ENCODE assay signal across 8 mouse cellular contexts in the genomic region with DNA sequence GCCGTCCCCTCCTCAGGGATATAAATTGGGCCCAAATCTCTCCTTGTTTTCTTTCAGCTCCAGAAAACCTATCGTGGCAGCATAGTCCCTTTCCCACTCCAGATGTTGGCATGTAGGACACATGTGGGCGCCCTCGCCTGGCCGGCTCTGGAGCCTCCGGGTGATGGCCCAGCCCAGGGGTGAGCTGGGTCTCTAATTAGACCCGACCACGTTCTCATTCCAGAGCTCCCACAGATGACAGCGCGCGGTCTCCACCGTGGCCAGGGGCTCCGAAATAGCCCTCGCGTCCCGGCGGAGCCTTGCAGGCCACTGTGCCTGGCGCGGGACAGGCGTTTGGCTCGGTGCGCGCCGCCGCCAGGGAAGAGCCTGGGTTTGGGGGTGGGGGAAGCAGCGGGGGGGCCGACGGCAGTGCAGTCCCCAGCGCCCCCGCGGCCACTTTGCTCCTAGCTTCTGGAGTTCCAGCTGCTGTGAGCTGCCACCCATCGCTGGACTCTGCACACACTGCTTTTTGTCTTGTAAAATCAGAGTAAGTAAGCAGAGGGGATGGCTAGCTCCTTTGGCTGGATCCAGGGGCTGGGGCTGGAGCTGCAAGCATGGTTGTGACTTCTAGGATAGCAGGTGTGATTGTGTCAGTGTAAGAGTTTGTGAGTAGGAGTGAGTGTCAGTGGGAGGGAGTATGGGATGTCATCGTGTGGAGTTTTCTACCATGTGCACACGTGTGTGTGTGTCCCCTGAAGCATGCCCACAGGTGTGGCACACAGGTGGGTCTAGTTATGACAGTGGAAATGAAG. TPM values are rescaled to one million over a fixed set of nuclear protein-coding genes. Genes with fewer than 3 reads are reported as not detected.
DNase-seq lines count a peak whose midpoint lies in the region; ATAC-seq and TF ChIP-seq lines count a peak whose summit lies in the region.

No protein-coding gene starts in this region.

- peak overlapping the region; percentile 63 for H3K4me2 ChIP-seq in lung, embryonic 16.5 days (ENCODE audit: low read depth, low read length)
- peak overlapping the region; percentile 79 for H3K4me2 ChIP-seq in embryonic facial prominence, embryonic 14.5 days (ENCODE audit: low read depth, low read length)
- H3K4me2 ChIP-seq in hindbrain, embryonic 13.5 days, result peak overlapping the region; percentile 81

- peaks cover 4% of the 10 kb centered on the region for H3K4me1 ChIP-seq in lung, embryonic 16.5 days (replicated peaks; ENCODE audit: control insufficient read depth, insufficient read depth, low read length)
- H3K4me1 ChIP-seq in lung, adult 2 months (ENCODE audit: control insufficient read depth, insufficient read depth, low read length), result no peaks in the 10 kb centered on the region
- peaks cover 9% of the 10 kb centered on the region for H3K4me1 ChIP-seq in embryonic facial prominence, embryonic 14.5 days (ENCODE audit: control insufficient read depth, insufficient read depth, low read length)
- H3K4me1 ChIP-seq in hindbrain, embryonic 13.5 days (replicated peaks), result peaks cover 14% of the 10 kb centered on the region
- peaks cover 9% of the 10 kb centered on the region for H3K4me1 ChIP-seq in olfactory bulb, adult 2 months (ENCODE audit: control insufficient read depth, insufficient read depth, low read length)

- no peaks in the 10 kb centered on the region; the same call in none of the 2 replicates for H3K27me3 ChIP-seq in lung, embryonic 16.5 days (ENCODE audit: control insufficient read depth, insufficient read depth, low read depth, low read length)
- H3K27me3 ChIP-seq in embryonic facial prominence, embryonic 14.5 days (replicated peaks; ENCODE audit: control insufficient read depth, insufficient read depth, low read length), result 0 out of 2 replicates have a peak, but pooled peaks cover 4% of the 10 kb centered on the region
- peaks cover 6% of the 10 kb centered on the region; the same call in 1 of the 2 replicates for H3K27me3 ChIP-seq in hindbrain, embryonic 13.5 days

- TF ChIP-seq CTCF in lung, adult 2 months (IDR thresholded peaks at IDR 0.05; ENCODE audit: insufficient read depth, low read length), result no peak
- no peak for TF ChIP-seq CTCF in olfactory bulb, adult 2 months (IDR thresholded peaks at IDR 0.05; ENCODE audit: insufficient read depth, low read depth, low read length)

- peak overlapping the region; percentile 57 for H3K9ac ChIP-seq in lung, embryonic 16.5 days (ENCODE audit: low read length)
- H3K9ac ChIP-seq in embryonic facial prominence, embryonic 14.5 days (ENCODE audit: low read depth, low read length), result peak overlapping the region; percentile 54
- H3K9ac ChIP-seq in hindbrain, embryonic 13.5 days, result peak overlapping the region; percentile 66

- ATAC-seq in lung, embryonic 16.5 days (ENCODE audit: low read depth), result peak; percentile 59
- ATAC-seq in embryonic facial prominence, embryonic 14.5 days (ENCODE audit: low read depth), result peak; percentile 68
- peak; percentile 75; the same call in 1 of the 2 replicates for ATAC-seq in hindbrain, embryonic 13.5 days (ENCODE audit: low FRiP score)

- no peak for TF ChIP-seq POLR2A in lung, adult 2 months (IDR thresholded peaks at IDR 0.05; ENCODE audit: borderline replicate concordance, extremely low read depth, low read depth, low read length)
- TF ChIP-seq POLR2A in olfactory bulb, adult 2 months (IDR thresholded peaks at IDR 0.05; ENCODE audit: insufficient read depth, low read depth, low read length), result no peak

- H3K27ac ChIP-seq in lung, embryonic 16.5 days (ENCODE audit: low read length), result no peak overlapping the region
- peak overlapping the region; percentile 52 for H3K27ac ChIP-seq in embryonic facial prominence, embryonic 14.5 days (replicated peaks; ENCODE audit: low read depth, low read length)
- H3K27ac ChIP-seq in hindbrain, embryonic 13.5 days, result no peak overlapping the region
- H3K27ac ChIP-seq in olfactory bulb, adult 2 months (ENCODE audit: insufficient read depth, low read depth, low read length), result no peak overlapping the region

- H3K4me3 ChIP-seq in lung, embryonic 16.5 days (ENCODE audit: low read length), result peak overlapping the region; percentile 41
- H3K4me3 ChIP-seq in lung, adult 2 months (replicated peaks; ENCODE audit: extremely low read depth, low read depth, low read length), result no peak overlapping the region
- peak overlapping the region; percentile 44 for H3K4me3 ChIP-seq in embryonic facial prominence, embryonic 14.5 days (ENCODE audit: low read depth, low read length)
- H3K4me3 ChIP-seq in hindbrain, embryonic 13.5 days, result peak overlapping the region; percentile 43
- H3K4me3 ChIP-seq in olfactory bulb, adult 2 months (ENCODE audit: insufficient read depth, low read depth, low read length), result peak overlapping the region; percentile 34

- 5% methylated on average over 34 of the region's 34 CpGs for WGBS in lung, embryonic 16.5 days
- WGBS in lung, adult 2 months, result 7% methylated on average over 34 of the region's 34 CpGs
- WGBS in embryonic facial prominence, embryonic 14.5 days, result 3% methylated on average over 31 of the region's 34 CpGs
- 5% methylated on average over 34 of the region's 34 CpGs for WGBS in hindbrain, embryonic 13.5 days
- WGBS in olfactory bulb, adult 2 months, result 6% methylated on average over 34 of the region's 34 CpGs

- no peaks in the 10 kb centered on the region for H3K36me3 ChIP-seq in lung, embryonic 16.5 days (ENCODE audit: control insufficient read depth, insufficient read depth, low read length)
- H3K36me3 ChIP-seq in embryonic facial prominence, embryonic 14.5 days (ENCODE audit: control insufficient read depth, insufficient read depth, low read length), result no peaks in the 10 kb centered on the region
- no peaks in the 10 kb centered on the region for H3K36me3 ChIP-seq in hindbrain, embryonic 13.5 days

- H3K9me3 ChIP-seq in lung, embryonic 16.5 days (ENCODE audit: control insufficient read depth, low read length), result no peaks in the 10 kb centered on the region
- no peaks in the 10 kb centered on the region for H3K9me3 ChIP-seq in embryonic facial prominence, embryonic 14.5 days (ENCODE audit: control insufficient read depth, low read length)
- H3K9me3 ChIP-seq in hindbrain, embryonic 13.5 days, result no peaks in the 10 kb centered on the region

- DNase-seq in lung, adult 2 months, result no peak
- peak; percentile 68 for DNase-seq in embryonic facial prominence, embryonic 14.5 days (ENCODE audit: low spot score)
- peak; percentile 32 for DNase-seq in liver
- no peak for DNase-seq in spleen, postnatal 14 days (ENCODE audit: low spot score in 2 of 2)
- DNase-seq in cerebellum, adult 11 months, result no peak

RNA-seq across cellular contexts. Expression of a gene that starts 2.2 kb away (rescaled TPM):
- polyA plus RNA-seq in lung, embryonic 16.5 days (2015; fragmentation: Nextera tagmentation; extraction: Ambion mirVana), result 2.8 and 4.5 TPM in 2 replicates
- 0.49 and 0.95 TPM in 2 replicates for polyA plus RNA-seq in lung, adult 2 months (2012; rRNA removed)
- 14.9 and 18.1 TPM in 2 replicates for polyA plus RNA-seq in embryonic facial prominence, embryonic 14.5 days (2014; fragmentation: Nextera tagmentation; extraction: Ambion mirVana)
- polyA plus RNA-seq in hindbrain, embryonic 13.5 days (2015; fragmentation: Nextera tagmentation; extraction: Ambion mirVana), result 3.4 and 4.0 TPM in 2 replicates
- polyA plus RNA-seq in olfactory bulb, adult 2 months (2012; ENCODE audit: insufficient read depth, insufficient read length, low replicate concordance, missing spikeins), result not detected in 2 replicates

RNA-seq across cellular contexts. Expression of a gene that starts 27.2 kb away (rescaled TPM):
- polyA plus RNA-seq in lung, embryonic 16.5 days (2015; fragmentation: Nextera tagmentation; extraction: Ambion mirVana), result 0.30 and 0.36 TPM in 2 replicates
- 1.0 and 1.9 TPM in 2 replicates for polyA plus RNA-seq in lung, adult 2 months (2012; rRNA removed)
- 0.72 TPM in 2 replicates for polyA plus RNA-seq in embryonic facial prominence, embryonic 14.5 days (2014; fragmentation: Nextera tagmentation; extraction: Ambion mirVana)
- polyA plus RNA-seq in hindbrain, embryonic 13.5 days (2015; fragmentation: Nextera tagmentation; extraction: Ambion mirVana), result 1.4 and 1.7 TPM in 2 replicates
- not detected in 2 replicates for polyA plus RNA-seq in olfactory bulb, adult 2 months (2012; ENCODE audit: insufficient read depth, insufficient read length, low replicate concordance, missing spikeins)

Comparison
In these comparisons a context has a peak if more than half of its experiments do, and no peak if none do; other contexts are left out.
1. DNase-seq: peak in embryonic facial prominence, embryonic 14.5 days (single experiment) and liver (single experiment); none in lung, adult 2 months (single experiment), spleen, postnatal 14 days (0 of 2) and cerebellum, adult 11 months (single experiment).
2. Peak in every context shown above with its lines, with median percentiles within 50 percentile points of each other: ATAC-seq, H3K4me2 ChIP-seq and H3K9ac ChIP-seq.